Mouse (Mus musculus): ENCODE results near the gene Gtf3c3. TPM values are rescaled to one million over a fixed set of nuclear protein-coding genes. Genes with fewer than 3 reads are reported as not detected.

Gtf3c3 gene
- polyA plus RNA-seq (2012; ENCODE audit: low replicate concordance): 0.09 and 1.1 TPM in 2 replicates

GRCm38 (mm10) chr1:54438340-54439079, at the start of gene Gtf3c3:
Gtf3c3 (minus strand) TSS chr1:54438971.

Other genes with a start within 250 kb of the Gtf3c3 start
- 0.01 TPM in 1 of 2 replicates, not detected in the other for gene Hecw2, start 243.8 kb downstream of the Gtf3c3 start, polyA plus RNA-seq (2012; ENCODE audit: low replicate concordance)
- gene Ccdc150, start 188.3 kb downstream of the Gtf3c3 start, polyA plus RNA-seq (2012; ENCODE audit: low replicate concordance): not detected in 2 replicates
- gene Pgap1, start 118.7 kb upstream of the Gtf3c3 start, polyA plus RNA-seq (2012; ENCODE audit: low replicate concordance): 0.44 and 0.52 TPM in 2 replicates